Mouse (Mus musculus) c-Kit-positive CD71-positive TER-119-positive erythroid progenitor cells, embryonic 14.5 days (primary cell): Measurements from ENCODE around the gene Rtn4ip1.
"Not testable (repeated sequence)": the region's sequence is repeated elsewhere in the genome, so short reads cannot be mapped to it uniquely, and the experiment has no call there.

ENCODE experiments used
- DNase-seq: peaks from one replicate; pipeline ENCODE4 v3.0.0-alpha.2; 2013; ENCODE audit warnings: low spot score

The Rtn4ip1 gene

DNA sequence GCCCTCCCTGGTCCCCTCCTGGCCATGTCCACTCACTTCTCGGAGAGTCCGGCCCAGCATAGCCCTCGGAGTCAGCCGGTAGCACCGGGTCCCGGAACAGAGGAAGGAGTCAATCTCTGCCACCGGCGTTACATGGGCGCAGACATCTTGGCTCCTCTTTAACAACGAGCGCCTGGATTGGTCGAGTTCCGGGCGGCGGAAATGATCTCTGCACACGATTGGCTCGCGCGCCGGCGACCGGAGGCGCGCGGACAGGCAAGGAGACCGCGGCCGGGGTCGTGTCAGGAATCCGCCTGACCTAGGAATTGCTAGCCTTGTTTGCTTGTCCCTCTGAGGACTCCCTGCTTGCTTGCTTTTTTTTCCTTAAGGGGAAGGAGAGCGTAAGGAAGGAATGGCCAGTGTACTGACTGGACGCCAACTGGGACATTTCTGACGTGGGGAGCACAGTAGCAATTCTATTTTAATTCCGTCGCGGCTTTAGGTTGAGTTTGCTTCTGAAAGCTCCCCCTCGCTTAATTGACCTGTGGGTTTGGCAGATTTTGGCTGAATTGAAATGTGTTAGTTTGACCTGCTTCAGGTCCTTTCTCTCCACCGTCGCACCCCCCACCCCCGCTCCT is at the start of gene Rtn4ip1, which contains the start of gene Qrsl1:
Gene Rtn4ip1 (plus strand): TSS at position 230 of the 617 bp plus-strand sequence.
Gene Qrsl1 (minus strand): TSS at position 168 of the 617 bp plus-strand sequence.
- DNase-seq: peak; percentile 90

DNA sequence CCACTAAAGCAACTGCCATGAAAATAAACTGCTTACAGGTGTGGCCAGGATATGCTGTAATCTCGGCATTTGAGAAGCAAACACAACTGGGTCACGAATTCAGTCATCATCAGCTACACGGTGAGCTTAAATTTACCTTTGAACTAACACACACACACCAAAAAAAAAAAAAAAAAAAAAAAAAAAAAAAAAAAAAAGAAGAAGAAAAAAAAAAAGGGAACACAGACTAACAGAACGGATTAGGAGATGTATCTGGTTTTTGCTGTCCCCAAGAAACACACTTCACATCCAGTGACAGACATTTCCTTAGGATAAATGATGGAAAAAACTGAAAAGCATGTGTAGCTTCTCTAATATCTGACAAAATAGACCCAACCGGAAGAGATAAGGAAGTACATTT is 49.7 kb upstream of the Rtn4ip1 start:
- no peak for DNase-seq

DNA sequence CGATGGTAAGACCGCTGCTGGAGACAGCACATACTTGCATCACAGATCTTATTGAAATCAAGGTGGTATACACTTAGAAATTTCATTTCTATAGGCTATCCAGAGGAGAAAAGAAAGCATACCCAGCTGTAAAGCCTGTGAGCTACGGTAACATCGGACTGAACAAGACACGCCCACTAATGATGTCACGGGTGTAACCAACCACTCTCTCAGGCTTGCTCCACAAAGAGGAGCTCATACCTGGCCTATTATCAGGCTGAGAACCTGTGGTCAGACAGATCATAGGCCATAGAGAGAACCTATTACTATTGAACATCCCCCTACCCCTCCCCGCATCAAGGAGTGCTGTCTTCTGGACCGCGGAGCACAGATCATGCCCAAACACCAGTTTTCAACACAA is 45.7 kb upstream of the Rtn4ip1 start:
- no peak for DNase-seq

DNA sequence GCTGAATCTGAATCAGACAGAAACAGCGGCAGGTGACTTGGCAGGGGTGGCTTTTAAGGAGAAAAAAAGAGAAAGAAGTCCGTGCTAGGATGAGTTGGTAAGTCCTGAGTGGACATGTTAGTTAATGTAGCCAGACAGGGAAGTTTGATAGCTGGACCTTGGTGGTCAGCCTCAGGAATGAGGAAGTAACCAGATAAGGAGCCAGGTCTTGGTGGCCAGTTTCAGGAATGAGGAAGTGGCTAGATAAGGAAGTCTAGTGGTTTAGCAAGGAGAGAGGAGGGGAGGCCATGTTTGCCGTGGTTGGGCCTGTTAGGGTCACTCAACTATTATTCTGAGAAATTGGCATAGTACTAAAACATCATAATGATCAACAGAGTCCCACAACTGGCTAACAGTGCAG is 45.3 kb upstream of the Rtn4ip1 start:
- no peak for DNase-seq

DNA sequence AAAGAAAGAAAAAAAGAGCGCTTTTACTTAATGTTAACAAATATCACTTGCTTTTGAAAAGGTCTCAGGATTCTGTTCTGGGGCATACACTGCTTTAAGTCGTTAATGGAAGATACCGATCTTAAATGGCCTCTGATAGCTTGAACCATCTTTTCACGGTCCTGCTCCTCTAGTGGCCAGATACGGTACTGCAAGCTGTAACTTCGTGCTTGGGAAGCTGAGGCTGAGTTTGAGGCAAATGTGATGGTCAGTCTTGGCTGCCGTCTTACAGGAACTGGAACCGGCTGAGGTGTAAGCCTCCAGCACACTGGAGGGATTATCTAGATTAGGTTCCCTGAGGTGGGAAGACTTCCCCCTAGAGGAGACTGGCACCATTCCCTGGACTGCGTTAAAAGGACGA is 30.9 kb upstream of the Rtn4ip1 start:
- peak; percentile 60 for DNase-seq

DNA sequence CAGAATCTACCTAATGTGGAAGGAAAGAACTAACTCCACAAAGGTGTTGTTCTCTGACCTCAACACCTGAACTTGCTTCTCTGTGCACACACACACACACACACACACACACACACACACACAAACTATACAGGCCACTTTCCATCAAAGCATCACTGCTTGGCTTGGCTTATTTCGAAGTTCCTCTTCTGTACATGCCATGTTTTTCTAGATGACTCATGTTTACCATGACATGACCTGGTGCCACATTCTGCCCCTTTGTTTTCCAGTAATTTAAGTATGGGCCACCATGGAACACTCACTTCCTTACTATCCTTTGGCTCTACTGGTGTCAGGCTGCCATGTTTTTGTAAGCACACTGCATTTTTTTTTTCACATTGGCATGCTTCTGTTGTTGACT is 30.1 kb upstream of the Rtn4ip1 start:
- no peak for DNase-seq

DNA sequence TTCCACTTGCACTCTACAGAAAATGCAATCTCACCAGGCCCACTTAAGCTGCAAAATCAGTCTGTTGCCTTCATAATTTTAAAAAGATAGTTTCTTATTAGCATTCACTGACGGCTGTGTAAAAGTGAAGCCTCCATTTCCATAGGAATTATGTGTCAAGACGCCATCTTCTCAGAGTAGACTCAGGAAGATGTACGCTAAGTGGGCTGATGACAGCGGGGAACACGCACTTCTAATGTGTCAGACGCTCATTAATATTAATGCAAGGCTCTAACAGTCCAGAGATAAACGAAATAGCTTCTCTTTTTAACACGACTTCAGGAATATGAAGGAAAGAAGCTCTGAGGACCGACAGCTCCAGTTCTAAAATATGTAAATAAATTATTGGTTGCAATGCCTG is 13.9 kb upstream of the Rtn4ip1 start:
- DNase-seq: no peak

DNA sequence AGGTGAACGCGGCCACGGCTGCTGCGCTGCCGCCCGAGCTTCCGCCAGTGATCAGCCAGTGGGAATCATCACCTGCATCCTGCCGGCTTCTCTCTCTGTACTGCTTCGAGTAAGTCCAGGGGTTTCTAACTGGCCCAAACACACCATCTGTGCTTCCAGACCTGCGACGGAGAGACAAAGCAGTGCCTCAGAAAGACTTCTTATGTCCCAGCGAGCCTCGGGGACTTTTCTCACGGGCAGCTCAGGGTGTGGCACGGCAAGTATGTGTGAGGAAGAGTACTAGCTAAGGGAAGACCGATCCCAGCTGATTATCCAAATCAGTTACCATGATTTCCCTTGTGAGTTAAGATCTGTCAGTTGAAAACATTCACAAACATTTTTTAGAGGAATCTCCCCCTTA is 12.6 kb upstream of the Rtn4ip1 start:
- no peak for DNase-seq

DNA sequence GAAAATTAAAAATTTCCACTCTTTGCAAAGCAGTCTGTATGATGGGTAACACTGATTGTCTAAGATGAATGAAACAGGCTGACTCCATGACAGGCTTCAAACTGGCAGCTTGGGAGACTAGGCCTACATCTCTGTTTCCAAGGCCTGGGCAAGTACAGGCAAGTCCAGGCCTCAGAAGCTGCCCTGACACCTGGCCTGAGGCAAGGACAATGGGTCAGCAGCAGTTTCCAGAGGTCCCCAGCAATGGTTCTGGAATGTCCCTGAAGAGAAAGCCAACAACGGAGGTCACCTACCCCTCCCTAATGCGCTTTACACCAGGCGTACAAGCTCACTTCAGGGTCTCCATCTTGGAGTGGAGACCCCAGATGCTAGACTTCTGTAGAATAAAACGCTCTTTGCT is 8.6 kb upstream of the Rtn4ip1 start:
- no peak for DNase-seq

DNA sequence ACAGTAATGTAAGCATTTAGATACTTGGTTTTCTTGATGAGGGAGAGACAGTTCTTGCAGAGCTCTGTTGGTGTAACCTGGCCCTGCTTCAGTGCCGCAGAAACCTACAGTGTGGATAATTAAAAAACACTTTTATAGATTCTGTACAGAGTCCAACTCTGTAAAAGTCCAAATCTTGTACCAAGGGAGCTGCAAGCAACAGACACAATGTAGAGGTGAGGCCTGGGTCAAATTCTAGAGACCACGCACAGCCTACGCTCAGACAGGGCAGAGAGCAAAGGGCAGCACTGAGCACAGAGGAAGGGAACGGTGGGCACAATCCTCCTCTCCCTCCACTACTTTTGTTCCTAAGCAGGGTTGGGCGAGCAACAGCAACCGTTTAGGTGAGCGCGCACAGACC is 5.5 kb upstream of the Rtn4ip1 start:
- no peak for DNase-seq

DNA sequence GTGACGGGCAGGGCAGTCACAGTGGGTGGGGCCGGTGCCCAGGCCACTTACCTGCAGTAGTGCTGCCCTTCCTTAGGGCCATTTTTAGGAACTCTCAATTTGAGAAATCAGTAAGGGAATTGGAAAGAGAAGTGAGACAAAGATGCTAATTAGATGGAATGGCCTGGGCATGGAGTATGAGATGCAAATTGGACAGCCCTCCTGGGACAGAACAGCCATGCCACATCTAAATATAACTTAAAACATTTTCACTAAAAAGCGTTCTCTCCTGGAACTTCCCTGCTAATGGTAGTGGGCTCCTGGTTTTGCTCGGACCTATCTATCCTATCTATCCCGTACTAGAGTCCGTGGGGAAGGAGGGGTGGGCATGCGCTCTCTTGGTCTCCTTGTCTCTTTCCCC is 3.3 kb upstream of the Rtn4ip1 start:
- DNase-seq: no peak

DNA sequence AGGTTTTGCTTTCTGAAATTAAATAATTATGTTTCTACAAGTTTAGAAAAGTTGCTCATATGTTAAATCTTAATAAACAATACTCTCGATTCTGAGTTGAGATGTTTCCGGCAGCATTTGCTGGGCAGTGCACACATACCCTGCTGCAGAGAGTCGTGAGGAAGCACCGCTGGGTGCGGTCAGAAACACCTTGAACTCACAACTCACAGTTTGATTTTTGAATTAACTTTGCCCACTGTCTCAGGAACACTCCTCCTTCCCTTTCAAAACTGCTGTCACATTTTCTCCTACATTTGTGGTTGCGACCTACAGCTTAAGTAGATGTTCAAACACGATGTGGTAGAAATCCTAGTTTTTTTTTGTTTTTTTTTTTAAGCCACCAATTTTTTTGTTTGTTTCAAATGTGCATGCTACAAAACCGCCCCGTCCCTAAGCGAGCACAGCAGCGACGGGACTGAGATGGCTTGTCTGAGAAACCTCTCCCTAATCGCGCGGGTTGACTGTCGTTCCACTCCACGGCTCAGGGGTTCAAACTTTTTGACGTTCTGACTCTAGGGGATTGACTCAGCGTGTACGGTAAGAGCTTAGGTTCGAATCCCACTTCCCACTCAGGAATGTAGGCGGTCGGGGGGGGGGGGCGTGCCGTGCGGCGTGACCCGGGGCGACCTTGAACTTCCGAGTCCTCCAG is 580 bp upstream of the Rtn4ip1 start:
- peak; percentile 47 for DNase-seq

DNA sequence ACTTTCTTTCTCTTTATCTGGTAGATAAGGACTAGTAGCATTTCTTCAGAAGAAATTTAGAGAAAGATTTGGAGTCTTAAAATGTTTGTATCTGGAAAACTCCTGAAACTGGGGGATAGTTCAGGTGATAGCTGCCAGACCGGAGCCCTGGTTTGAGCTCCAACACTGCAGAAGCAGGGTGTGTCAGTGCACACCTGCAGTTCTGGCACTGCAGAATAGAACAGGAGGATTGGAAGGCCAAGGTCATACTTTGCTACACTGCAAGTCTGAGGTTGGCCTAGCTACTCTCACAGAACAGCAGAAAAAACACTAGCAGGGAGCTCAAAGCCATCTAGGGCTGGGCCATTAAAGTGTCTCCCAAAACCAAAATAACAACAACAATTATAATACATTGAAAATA is 3.0 kb downstream of the Rtn4ip1 start:
- no peak for DNase-seq

DNA sequence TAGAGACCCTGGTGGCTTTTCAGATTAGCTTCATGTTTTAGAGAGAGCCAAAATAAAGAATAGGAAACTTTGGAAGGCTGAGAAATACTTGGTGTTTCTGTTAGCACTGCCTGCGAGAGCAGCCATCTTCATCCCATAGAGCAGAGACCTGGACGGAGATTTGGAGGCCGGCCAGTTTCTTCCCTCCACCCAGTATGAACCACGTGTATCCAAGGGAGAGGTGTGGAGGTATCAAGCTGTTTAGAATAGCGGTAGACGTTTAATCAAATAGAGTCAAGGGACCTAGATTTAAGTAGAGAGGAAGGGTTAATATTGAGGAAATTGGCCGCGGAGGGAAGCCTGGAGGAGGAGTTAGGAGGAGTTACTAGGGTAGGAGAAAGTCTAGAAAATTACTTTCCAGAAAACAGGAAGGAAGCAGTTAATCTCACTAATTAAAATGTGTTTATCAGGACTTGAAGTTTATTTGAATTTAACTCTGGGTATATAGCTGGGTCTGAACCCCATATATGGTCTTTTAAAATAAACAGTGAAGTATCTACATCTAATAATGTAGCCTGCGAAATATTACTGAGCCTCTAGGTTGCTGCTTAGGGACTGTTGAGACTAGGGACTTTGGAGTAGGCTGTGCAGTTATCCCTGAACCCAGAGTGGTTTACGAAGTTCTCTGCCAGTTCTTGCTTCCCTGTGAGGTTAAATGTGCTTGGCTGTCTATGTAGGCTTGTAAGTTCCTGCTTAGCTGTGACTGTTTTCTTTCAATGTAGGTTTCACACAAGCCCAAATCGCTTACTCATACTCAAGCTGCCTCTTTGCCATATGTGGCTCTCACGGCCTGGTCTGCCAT is 8.6 kb downstream of the Rtn4ip1 start:
- DNase-seq: no peak

DNA sequence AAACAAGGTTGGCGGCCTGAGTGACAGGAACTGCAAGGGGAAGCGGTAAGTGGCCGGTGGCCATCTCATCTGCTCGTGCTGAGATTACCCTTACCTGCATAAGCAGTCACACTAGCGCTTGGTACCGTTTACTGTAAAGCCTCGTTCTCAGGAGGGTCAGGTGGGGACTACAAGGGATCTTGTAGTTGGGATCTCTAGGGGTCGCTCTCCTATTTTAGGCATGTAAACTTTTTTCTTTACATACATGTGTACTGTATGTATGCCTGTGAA is 9.2 kb downstream of the Rtn4ip1 start:
- no peak for DNase-seq

DNA sequence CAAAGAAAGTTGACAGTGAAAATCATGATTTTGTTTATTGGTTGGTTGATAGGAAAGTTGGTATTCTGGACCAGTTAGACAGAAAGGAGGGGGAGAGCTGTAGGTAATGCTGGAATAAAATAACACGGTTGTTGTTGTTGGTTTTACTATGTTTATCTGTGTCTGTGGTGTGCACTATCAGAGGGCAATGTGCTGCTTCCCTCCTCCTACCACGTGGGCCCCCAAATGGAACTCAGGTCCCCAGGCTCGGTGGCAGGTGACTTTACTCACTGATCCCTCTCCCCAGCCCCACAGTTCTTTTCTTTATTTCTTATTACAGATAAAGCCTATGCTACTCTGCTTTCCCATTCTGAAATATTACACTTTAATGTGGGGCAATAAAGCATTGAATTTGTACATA is 10.6 kb downstream of the Rtn4ip1 start:
- DNase-seq: no peak

DNA sequence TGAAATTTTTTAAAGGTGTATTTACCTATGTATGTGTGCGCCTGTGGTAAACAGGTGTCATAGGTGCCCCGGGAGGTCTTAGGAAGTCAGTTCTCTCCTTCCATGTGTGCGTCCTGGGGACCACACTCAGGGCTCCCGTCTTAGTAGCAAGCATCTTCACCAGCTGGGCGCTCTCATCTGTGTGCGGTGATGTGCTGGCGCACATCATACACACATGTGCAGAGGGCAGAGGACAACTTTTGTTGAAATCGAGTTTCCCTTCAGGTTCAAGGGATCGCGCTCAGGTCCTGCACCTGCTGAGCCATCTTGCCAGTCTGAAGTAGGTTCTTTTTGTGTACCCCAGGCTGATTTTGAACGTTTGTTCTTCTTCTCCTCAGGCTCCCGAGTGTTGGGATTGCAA is 14.6 kb downstream of the Rtn4ip1 start:
- DNase-seq: no peak

DNA sequence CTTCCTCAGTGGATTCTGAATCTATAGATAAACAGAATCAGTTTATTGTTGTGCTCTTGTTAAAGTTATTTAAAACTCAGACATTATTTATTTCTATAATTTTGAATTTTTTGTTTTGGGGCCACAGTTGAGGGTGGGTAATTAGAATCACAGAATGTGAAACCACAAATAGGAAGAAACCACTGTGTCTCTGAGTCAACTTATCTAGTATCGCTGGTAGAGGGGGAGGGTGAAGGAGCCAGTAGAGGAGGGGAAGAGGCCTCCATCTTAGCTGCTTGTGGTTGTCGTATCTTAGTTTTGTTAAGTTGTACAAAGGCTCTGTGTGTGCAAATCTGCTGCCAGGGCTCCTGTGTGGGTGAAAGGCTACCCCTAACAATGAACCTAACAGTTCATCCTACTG is 15.1 kb downstream of the Rtn4ip1 start:
- no peak for DNase-seq

DNA sequence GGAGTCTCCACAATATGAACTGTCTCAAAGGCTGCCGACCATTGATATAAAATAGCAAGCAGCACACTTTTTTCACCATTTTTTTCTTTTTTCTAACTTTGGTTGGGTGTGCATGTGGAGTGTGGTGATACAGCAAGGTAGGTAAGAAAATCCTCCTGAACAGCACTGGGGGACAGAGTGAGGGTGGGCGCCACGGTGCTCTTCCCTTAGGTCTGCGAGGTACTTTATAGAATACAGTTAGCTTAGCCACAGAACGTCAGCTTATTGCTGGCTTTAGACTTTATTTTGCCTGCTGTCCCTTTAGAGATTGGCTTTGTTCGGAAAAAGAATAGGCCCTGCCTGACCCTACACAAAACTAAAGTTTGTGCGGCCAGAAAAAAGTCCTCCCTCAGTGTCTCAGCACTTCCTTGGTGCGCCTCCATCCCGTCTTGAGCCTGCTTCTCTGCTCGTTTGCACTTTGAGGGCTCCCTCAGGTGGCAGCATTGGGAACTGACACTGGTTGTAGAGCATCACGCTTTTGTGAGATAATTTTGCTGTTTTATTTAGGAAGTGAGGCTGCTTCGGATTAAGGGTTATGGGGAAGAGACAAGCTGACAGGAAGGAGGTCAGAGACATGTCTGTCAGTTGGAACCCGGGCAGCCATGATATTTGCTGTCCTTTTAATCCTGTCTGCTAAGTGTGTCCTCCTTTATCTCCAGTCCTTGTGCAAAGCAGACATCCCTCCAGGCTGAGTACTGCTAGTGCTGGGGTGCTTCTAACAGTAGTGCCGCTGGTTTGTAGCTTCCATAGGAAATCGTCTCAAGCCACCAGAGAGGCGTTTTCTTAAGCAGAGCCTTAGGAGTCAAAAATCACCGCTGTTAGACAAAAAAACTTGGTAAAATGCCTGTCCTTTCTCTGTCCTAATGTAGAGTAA is 17.3 kb downstream of the Rtn4ip1 start:
- DNase-seq: peak; percentile 69

DNA sequence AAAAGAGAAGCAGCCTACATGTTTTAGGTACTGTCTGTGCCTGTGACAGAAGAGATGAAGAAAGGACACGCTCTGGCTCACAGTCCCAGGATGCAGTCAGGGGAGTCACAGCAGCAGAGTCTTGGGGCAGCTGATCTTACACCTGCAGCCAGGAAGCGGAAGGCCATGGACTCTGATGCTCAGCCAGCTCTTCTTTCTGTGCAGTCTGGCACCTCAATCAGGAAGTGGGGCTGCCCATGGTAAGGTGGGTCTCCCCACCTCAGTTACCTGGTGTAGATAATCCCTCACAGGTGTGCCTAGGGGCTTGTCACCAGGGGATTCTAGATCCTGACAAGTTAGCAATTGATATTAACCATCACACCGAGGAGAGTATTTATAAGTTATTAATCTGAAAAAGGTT is 21.5 kb downstream of the Rtn4ip1 start:
- DNase-seq: no peak

DNA sequence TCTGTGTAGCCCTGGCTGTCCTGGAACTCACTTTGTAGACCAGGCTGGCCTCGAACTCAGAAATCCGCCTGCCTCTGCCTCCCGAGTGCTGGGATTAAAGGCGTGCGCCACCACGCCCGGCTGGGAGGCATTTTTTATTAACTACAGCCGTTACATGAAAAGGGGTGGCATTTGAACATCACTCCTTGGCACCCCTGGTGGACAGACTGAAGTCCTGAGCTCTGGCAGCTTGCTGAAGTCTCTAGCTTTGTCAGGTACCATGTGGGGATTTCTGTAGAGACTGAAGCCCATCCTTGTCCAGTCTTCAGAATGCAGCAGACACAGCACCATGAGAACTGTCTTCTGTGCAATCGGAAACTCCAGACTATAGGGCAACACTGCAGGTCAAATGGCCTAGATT is 24.2 kb downstream of the Rtn4ip1 start:
- DNase-seq: not testable (repeated sequence)

DNA sequence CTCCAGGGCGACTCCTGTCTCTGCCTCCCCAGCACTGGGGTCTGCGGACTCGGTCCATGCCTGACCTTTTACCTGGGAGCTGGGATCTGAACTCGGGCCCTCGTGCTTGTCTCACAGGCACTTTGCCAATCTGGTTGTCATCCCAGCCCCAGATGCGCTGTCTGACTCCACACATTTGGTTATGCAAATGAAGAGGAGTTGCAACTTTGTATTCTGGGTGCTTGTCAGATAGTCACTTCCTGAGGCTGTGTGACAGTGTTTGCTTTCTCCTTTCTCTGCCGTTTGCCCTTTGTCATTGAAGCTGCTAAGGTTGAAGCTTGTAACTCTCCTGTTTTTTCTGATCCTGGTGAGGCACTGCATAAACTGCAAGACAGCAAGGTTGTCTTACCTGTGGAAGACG is 26.1 kb downstream of the Rtn4ip1 start:
- DNase-seq: no peak
